Mouse (Mus musculus) CD8-positive naive resting alpha-beta T cell, adult 2 months (primary cell): ENCODE measurements around the gene Dock9.
"Not testable (repeated sequence)": the region's sequence is repeated elsewhere in the genome, so short reads cannot be mapped to it uniquely, and the experiment has no call there.

Experiments
- DNase-seq, 2 experiments: peaks; one replicate each; pipeline ENCODE4 v3.0.0; 2022; ENCODE audit warnings: low read depth in 2 of 2, low spot score in 2 of 2

Dock9 gene

DNA sequence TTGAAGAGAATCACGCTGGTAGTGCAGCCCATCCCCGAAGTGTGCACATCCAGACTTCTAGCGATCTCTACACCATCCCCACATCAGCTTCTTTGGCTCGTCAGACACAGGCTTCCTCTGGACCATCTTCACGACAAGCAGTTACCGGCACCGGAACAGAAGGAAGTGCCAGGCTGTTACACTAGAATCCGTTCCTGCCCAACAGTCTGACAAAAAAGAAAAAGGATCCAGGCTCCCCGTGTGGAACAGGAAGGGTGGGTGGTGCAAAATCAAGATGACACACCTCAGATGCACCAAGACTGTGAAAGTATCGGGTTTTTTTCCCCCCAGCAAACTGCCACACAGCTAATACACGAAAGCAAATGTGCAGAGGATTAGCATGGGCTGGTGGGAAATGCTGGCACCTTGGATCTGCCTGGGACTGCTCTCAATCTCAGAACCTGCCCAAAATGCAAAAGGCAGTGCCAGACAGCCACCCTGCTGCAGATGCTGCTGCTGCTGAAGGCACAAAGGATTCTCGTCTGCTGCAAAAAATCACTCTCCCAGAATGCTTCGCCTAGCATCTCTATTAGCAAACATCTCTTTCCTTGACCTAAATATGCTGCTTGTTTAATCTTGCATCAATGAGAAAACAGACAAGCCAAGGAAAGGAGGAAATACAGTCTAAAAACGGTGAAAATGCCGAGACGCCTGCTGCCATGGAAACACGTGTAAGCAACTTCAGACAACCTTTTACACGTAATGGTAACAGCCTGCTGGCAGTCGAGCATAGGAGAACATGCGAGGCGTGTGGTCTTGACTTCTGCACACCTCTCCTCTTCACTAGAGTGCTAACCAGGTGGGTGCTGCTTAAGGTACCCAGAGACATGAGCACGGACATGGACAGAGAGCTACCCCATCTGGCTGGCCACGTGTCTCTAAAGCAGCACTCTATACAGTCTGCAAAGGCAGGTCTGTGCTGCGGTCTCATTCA lies 58.9 kb downstream of the Dock9 start:
- no peak for DNase-seq

DNA sequence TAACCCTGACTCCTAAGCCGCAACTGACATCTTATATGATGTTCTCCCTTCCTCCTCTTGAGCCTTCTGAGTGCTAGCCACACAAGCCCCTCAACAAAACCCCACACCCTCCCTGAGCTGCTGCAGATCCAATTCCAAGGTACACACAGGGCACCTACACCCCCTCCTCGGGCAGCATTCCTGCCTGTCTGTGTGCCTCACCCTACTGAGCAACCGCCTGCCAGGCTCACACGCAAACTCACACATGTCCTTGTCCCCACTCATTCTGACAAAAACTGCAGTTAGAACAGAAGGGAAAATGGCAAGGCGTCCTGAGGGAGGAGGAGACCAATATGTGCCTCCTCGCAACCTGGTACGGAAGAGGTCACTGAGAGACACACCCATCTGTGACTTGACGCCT lies 60.4 kb downstream of the Dock9 start:
- DNase-seq, result no peak

DNA sequence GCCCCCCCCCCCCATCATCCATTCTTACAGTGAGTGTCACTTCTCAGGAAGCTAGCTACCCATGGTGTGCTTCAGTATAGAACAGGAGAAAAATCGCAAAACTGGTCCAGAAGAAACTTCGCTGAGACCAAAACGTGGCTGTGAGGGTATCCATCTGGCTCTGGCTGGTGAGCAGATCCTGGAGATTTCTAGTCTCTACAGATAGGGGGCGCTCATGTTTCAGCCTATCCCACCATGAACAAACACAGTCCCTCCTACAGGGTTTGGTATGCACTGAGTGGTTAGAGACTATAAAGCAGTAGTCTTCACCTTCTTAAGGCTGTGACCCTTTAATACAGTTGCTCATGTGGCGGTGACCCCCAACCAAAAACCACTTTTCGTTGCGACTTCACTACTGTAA lies 62.0 kb downstream of the Dock9 start:
- DNase-seq, result no peak

DNA sequence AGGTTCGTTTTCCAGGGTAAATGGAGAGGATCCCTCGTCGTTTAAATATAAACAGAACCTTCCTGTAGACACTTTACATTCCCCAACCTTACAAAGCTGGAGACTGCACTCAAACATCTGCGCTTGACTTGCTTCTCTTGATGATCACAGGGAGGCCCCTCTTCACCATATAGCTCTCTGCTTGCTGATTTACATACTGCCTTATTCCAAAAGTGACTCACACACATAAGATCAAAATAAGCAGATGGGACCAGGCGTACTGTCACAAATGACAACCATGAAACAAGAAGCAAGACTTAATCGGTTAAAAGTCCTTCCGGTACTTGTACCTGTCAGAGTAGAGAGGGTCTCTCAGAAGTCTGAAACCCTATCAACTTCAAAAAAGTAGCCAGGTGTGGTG lies 63.4 kb downstream of the Dock9 start:
- no peak for DNase-seq

DNA sequence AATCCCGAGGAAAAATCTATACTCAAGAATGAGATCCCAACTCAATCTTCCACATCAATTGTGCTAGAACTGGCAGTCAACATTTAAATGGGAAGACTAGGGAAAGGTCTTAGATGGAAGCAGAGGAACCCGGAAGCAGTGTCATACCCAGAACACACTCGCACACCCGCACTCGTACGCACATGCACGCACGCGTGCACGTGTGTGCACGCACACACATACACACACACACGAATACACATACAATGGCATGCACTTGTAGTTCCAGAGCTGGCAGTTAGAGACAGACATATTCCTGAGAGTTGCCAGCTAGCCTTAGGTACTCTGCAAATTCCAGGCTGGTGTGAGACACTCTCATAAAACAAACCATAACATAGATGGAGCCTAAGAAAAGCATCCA lies 63.9 kb downstream of the Dock9 start:
- DNase-seq, result no peak

DNA sequence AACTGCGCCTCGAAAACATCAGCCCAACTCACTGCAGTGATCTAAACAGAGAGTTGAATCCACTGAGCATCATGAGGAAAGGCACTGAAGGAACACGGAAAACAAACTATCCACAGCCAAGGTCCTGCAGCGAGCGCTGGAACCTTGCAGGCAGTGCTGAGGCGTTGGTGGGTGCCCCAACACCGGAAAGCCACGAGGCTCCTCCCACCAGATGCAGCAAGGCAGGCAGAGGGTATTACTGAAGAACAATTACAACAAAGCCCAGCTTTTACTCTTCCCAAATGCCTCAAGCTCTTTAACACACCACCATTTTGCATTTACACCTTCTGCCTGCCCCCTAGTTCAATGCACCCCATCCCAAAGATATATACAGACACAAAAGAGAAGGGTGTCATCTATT lies 65.4 kb downstream of the Dock9 start:
- DNase-seq, result no peak

DNA sequence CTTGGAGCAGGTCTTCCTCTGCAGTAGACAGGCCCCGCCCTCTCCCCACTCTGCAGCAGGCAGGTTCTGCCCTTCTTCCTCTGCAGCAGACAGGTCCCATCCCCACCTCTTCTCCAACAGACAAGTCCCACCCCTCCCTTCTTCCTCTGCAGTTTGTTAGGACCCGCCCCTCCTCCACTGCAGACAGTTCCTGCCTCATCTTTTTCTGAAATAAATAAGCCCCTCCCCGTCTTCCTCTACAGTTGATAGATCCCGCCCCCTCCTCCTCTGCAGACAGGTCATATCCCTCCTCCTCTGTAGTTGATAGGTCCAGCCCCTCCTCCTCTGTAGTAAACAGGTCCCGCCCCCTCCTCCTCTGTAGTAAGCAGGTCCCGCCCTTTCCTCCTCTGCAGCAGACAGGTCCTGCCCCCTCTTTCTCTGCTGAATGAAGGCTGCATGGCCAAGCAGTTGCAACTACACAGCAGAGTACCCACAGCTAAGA lies 65.9 kb downstream of the Dock9 start:
- peak; percentile 7 to 16 for DNase-seq

DNA sequence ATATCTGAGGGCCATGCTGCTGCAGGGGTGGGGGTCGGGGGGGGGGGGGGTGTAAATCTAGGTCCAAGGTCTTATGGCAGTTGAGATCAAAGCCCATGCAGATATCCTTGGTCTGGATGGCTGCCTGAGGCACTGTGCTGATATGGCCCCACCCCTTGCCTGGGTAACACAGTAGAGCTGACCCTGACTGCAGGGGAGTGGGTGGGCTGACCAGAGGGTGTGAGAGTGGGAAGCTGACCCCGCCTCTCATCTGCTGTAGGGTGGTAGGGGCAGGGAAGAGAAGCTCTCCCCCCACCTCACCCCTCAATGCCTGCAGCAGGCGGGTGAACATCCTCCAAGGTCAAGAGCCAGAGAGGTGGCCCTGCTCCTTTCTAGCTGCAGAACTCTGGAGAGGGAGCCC lies 66.7 kb downstream of the Dock9 start:
- DNase-seq, result no peak

DNA sequence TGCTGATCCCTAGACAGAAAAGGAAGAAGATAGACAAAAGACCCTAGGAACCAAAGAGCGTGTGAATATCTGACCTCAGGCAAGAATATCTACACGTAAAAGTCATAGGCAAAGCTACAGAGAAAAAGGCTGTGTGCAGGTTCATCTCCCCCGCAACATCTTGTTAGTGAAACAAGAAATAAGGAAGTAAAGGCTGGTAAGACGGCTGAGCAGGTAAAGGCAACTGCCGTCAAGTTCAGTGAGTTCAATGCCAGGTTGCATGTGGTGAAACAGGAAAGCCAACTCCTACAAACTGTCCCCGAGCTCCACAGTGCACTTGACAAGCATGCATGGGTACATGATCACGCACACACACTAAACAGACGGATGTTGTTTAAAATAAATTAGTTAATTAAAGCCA lies 69.6 kb downstream of the Dock9 start:
- DNase-seq, result no peak

DNA sequence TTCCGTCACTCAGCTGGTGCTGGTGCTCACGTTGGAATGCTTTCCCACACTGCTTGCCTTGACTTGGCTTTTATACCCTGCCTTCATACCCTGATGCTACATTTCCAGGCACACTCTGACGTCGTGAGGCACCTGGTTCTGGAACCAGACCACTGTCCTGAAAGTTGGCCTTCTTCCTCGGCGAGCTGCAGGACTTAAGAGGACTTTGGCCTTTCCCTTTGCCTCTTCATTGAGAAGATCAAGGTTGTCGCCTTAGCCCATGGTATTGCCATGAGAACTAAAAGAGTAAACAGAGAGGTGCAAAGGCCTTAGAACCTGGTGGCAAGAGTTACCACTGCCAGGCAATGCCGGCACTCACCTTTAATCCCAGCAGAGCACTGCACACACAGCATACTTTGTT lies 73.1 kb downstream of the Dock9 start:
- DNase-seq, result no peak

DNA sequence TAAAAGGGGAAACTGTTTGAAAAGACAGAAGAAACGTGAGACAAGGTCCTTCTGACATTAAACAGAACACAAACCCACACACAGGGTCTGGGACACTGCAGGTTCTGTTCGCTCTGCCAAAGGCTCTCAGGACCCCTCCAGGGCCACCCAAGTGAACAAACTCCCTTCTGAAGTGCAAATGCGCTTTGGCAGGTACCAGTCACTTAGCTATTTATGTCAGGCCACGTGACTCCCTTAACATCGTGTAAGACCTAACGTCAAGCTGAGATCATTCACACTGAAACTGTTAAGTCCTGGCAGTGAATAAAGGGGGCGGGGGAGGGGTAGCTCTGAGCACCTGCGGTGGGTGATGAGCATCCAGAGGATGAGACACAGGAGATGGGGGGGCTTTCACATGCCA lies 74.9 kb downstream of the Dock9 start:
- DNase-seq, result no peak

DNA sequence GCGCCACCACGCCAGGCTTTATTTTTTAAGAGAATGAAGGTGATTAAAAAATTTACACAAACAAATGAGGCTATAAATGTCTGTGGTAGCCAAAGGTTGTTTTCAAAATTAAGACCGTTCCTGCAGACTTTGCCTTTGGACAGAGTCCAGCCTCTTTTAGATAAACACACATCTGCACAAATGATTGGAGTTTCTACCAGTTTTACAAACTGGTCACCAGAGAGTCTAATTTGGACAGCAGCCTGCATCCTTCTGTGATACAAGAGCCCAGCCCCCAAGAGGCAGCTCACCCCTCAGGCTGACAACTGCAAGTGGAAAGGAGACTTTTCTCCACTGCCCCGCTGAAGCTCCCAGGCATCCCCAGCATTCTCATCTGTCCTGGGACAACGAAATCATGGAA lies 76.2 kb downstream of the Dock9 start:
- no peak for DNase-seq

DNA sequence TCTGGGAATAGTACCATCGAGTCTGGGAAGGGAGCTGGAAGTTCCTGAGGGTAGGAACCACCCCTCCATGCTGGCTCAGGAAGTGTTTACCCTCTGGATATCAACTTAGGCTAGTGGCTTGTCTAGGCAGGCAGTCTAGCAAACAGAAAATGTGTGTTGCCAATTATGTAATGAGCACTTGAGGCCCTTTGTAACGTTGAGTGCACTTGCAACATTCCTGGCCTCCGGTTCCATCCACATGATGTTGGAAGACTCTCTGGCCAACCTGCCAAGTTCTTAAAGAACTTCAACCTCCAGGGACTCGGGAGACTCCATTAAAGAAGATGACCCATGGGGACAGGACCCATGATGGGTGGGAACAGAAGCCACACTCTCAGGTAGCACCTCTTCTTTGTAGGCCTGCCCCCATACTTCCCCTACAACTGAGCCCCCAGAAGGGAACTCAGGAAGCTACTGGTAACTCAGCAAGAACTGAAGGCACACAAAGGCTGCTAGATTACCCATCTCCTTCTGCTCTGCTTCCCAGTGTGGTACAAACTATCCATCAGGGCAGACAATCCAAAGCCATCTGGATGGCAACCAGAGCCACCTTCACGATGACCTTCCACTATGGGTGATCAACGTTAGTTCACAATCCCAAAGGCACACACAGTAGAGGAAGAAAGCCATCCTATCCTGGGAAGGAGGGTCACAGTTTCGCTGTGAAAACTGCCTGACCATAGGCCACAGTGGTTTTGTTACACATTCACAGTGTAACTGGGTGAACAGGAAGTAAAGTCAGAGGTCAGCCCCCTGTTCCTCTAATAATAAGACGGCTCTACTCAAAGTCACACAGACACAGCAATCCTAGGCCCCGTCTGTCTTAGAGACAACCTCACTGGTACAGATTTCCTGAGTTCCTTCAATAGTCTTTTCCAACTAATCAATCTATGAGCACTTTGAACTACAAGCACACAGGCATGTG lies 77.7 kb downstream of the Dock9 start:
- DNase-seq, result no peak

DNA sequence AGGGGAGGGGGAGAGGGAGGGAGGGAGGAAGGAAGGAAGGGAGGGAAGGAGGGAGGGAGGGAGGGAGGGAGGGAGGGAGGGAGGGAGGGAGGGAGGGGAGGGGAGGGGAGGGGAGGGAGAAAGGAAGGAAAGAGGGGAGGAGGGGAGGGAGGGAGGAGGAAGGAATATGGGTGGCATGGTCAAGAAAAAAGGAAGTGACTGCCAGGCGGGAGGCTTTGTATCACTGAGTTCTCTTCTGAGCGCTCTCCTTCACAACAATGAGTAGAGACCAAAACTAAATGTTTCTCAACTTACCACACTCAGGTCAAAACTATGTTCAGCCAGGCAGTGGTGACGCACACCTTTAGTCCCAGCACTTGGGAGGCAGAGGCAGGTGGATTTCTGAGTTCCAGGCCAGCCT lies 82.8 kb downstream of the Dock9 start:
- DNase-seq, result not testable (repeated sequence)

DNA sequence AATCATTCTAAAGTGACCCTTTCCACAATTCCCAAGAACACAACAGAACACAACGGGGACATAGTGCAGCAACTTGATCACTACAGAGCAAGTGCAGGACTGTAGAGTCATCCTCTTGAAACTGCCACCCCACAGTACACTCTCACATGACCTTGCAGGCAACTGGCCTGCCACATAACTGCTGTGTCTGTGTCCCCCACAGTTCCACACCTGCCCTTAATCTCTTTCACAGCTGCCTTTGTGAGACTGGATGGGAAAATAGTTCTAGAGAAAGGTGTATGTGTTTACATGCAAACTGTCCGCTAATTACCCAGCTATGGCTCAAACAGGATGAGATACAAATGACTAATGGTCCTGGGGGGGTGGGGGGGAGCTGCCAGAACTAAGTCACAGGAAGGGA lies 83.4 kb downstream of the Dock9 start:
- DNase-seq, result no peak

DNA sequence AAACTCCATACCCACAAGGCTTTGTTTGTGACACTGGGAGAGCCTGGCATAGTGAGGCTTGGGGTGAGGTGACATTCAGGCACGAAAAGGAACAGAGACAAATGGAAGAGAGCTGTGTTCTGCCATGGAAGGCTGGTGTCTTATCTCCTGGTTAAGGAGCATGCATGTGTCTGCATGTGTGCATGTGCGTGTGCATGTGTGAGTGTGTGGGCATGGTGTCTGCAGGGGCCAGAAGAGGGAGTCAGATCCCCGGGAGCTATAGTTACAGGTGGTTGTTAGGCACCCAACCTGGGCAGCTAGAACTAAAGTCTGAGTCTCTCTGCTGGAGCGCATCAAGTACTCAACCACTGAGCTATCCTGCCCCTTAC lies 83.8 kb downstream of the Dock9 start:
- no peak for DNase-seq

DNA sequence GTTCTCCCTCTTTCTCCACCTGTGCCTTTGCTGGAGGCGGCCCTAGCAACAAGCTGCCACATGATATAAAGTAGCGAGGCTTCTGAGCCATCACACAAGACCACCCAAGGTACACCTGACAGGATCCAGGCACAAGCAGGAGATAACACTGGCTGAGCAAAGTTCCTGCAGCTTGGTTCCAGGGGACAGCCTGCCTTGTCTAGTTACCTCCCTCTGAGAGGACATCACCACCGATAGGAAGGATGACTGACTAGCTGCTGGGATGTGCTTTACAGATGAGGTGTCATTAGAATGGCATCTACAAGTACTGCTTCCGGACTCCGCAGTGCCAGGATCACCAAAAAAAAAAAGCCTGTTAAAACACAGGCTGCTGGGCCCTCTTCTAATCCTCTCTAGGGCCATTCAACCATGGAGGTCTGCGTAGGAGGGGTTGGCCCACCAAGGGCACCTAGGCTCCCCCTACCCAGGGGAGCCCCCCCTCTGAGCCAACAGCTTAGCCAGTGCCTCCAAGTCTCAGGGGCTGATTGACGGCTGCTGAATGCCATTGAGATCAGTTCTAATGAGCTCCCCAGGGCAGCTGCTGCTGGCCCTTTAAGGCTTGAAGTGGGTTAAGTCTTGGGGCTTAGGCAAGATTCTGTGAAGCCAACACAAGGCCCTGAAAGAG lies 84.3 kb downstream of the Dock9 start:
- DNase-seq, result no peak

DNA sequence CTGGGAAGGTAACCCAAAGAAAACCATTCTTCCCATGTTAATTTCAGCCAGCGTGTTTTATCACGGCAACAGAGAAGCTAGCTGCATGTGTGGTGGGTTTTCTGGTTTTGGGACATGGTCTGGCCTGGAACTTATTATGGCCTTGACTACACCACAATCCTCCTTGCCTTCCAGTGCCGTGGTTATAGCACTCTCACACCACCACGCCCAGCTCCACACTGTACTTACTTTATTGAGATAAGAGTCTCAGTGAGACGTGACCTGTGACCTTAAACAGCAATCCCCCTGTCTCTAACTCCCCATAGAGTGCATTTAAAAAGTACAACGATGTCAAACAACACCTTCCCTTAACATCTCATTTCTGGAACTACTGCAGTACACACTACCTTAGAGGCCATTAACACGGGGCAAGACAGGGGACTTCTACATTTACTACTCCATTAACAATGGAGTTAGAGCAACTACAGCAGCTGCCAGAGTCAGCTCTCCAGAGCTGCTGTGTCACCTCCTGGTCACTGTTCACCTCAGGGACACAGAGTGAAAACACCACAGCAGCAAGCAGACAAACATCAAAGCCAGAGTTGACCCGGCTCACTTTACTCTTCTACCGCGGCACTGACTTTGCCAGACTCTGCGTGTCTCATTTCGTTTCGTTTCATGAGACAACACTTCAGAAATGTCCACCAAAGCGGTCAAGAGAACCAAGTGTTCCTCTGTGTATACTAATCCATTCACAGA lies 86.4 kb downstream of the Dock9 start:
- no peak for DNase-seq

DNA sequence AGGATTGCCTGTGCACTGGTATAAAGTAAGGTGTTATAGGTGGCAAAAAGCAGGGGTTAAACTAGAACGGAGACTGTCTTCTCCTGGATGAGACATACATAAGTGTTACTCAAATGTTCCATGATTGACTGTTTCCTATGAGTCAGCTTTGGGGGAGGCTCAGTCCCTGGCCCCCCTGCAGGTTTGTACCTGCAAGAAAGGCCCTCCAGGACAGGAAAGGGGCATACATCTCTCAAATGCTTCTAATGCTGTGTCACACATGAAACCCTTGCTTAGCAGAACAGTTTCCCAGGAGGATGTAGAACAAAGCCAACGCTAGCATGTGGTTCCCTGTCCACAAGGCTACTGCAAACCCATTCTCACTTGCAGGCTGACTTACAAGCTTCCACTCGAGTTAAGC lies 87.5 kb downstream of the Dock9 start:
- no peak for DNase-seq

DNA sequence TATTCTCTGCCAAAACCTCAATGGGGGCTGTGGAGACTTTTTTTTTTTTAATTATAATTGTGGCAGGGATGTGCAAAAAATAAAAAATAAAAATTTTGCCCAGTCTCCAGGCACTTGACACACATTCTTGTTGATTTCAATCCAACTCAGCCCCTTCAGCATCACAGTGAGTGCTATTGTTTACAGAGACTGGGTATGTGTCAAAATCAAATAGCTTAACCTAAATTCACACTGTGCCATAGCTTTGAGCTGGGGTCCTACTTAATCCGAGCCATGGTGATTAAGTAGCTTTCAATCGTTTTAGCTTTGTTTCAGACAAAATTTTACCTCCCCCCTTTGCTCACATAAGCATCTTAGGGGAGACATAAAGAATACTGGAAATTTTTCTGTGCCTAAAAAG lies 89.4 kb downstream of the Dock9 start:
- DNase-seq, result no peak

DNA sequence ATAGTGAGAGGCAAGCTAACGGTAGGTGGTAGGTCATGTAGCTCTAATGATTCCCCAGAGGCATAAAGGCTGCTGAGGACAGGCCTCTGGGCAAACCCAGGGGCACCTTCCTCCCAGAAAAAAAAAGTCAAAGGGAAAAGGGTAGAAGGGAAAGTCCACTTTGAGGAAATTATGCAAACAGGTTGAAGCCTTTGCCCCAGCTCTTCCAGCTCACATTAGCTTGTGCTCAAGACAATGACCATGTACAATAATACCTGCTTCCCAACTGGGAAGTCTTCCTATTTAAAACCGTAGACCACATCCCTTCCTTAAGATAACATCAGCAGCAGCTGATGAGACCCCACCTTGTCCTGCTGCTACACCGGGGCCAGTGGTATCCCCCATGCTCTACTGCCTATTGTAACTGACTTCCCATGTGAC lies 91.1 kb downstream of the Dock9 start:
- DNase-seq, result no peak
